Mouse (Mus musculus) lung, postnatal 4 days (tissue): ENCODE measurements at regions not wholly inside any gene's neighbourhood (a gene's known extent, or its start where the extent isn't known, plus 50 kb on each side); places are given as distances from the start of the nearest gene placed in this dataset.

Experiments used
- DNase-seq, 2 experiments: peaks; one replicate each; pipeline ENCODE4 v3.0.0; 2021

GRCm38 (mm10) chr3:38397615-38397956, 87.1 kb downstream of the Ankrd50 start:
- DNase-seq = no peak

- DNase-seq = no peak
These were observed 87.7 kb downstream of the Ankrd50 start for GRCm38 (mm10) chr3:38396760-38397614.

- DNase-seq = no peak
These were observed 90.3 kb downstream of the Ankrd50 start for GRCm38 (mm10) chr3:38394308-38394707.

GRCm38 (mm10) chr3:38389647-38390046, 95.0 kb downstream of the Ankrd50 start:
- DNase-seq = no peak

GRCm38 (mm10) chr3:38388961-38389360, 95.7 kb downstream of the Ankrd50 start:
- DNase-seq = no peak

- no peak for DNase-seq
These were observed 101.9 kb downstream of the Ankrd50 start for GRCm38 (mm10) chr3:38382743-38383142.

- DNase-seq = peak; percentile 17 to 55
These were observed 103.0 kb downstream of the Ankrd50 start for GRCm38 (mm10) chr3:38381623-38382022.

GRCm38 (mm10) chr3:38373690-38374089, 111.0 kb downstream of the Ankrd50 start:
- DNase-seq = no peak

GRCm38 (mm10) chr3:38371702-38372101, 112.9 kb downstream of the Ankrd50 start:
- DNase-seq = no peak

- DNase-seq = no peak
These were observed 120.8 kb downstream of the Ankrd50 start for GRCm38 (mm10) chr3:38363888-38364287.

GRCm38 (mm10) chr3:38361411-38361810, 123.2 kb downstream of the Ankrd50 start:
- DNase-seq = no peak

- DNase-seq = peak; percentile 10 to 23
These were observed 123.7 kb downstream of the Ankrd50 start for GRCm38 (mm10) chr3:38360974-38361373.

- DNase-seq = no peak
These were observed 124.2 kb downstream of the Ankrd50 start for GRCm38 (mm10) chr3:38360421-38360921.

GRCm38 (mm10) chr3:38357905-38358491, 126.6 kb downstream of the Ankrd50 start:
- no peak for DNase-seq

- no peak for DNase-seq
These were observed 140.4 kb downstream of the Ankrd50 start for GRCm38 (mm10) chr3:38344283-38344682.

- no peak for DNase-seq
These were observed 143.0 kb downstream of the Ankrd50 start for GRCm38 (mm10) chr3:38341666-38342065.

- DNase-seq = no peak
These were observed 151.2 kb downstream of the Ankrd50 start for GRCm38 (mm10) chr3:38333321-38333910.

GRCm38 (mm10) chr3:38331169-38331568, 153.5 kb downstream of the Ankrd50 start:
- DNase-seq = no peak

GRCm38 (mm10) chr3:38327286-38327685, 157.4 kb downstream of the Ankrd50 start:
- DNase-seq = no peak

GRCm38 (mm10) chr3:38326211-38326610, 158.4 kb downstream of the Ankrd50 start:
- peak in 1 of 2 experiments; percentile 38 for DNase-seq

- no peak for DNase-seq
These were observed 160.0 kb downstream of the Ankrd50 start for GRCm38 (mm10) chr3:38324663-38325062.

- DNase-seq = peak; percentile 69 to 87
These were observed 162.2 kb downstream of the Ankrd50 start for GRCm38 (mm10) chr3:38322426-38322825.

- DNase-seq = no peak
These were observed 163.0 kb downstream of the Ankrd50 start for GRCm38 (mm10) chr3:38321620-38322019.

- DNase-seq = no peak
These were observed 163.6 kb downstream of the Ankrd50 start for GRCm38 (mm10) chr3:38320998-38321397.
